Mouse (Mus musculus) myocyte (in vitro differentiated cells): ENCODE results near the gene Disc1. TPM values are rescaled to one million over a fixed set of nuclear protein-coding genes. Genes with fewer than 3 reads are reported as not detected.

Experiments used
- H3K27me3 ChIP-seq: one replicate; pipeline ENCODE4 v1.6.1; 2011; ENCODE audit not compliant: control insufficient read depth, insufficient read depth, insufficient read length
- H3K36me3 ChIP-seq: one replicate; pipeline ENCODE4 v1.6.1; 2011; ENCODE audit not compliant: control insufficient read depth, insufficient read depth
- H3K4me2 ChIP-seq: one replicate; pipeline ENCODE4 v1.6.1; 2011; ENCODE audit warnings: low read depth, control low read depth
- H3K4me3 ChIP-seq: one replicate; pipeline ENCODE4 v1.5.1; 2011; ENCODE audit warnings: mild to moderate bottlenecking, control low read depth, moderate library complexity
- H3K79me2 ChIP-seq: one replicate; pipeline ENCODE4 v1.6.1; 2011; ENCODE audit not compliant: control insufficient read depth, insufficient read depth
- H3ac ChIP-seq: one replicate; pipeline ENCODE4 v1.6.1; 2011; ENCODE audit not compliant: control insufficient read depth, insufficient read length
- CEBPB ChIP-seq: IDR thresholded peaks from 2 replicates; pipeline ENCODE4 v1.6.1; 2011; ENCODE audit warnings: mild to moderate bottlenecking, moderate library complexity; ENCODE audit not compliant: poor library complexity, insufficient read depth, severe bottlenecking
- E2F4 ChIP-seq: IDR thresholded peaks from one replicate; pipeline ENCODE4 v1.6.1; 2011; ENCODE audit warnings: mild to moderate bottlenecking, control low read depth, moderate library complexity; ENCODE audit not compliant: insufficient read depth
- MAX ChIP-seq: IDR thresholded peaks from one replicate; pipeline ENCODE4 v1.6.1; 2011; ENCODE audit warnings: low read depth, mild to moderate bottlenecking, control low read depth
- MYOD1 ChIP-seq, 3 experiments: IDR thresholded peaks; one replicate each; pipeline ENCODE4 v1.6.1; 2011; ENCODE audit warnings: control low read depth in 2 of 3, low read depth in 2 of 3, mild to moderate bottlenecking in 2 of 3, moderate library complexity in 1 of 3; ENCODE audit not compliant: insufficient read length in 2 of 3, control insufficient read depth in 1 of 3
- MYOG ChIP-seq, 3 experiments: IDR thresholded peaks; one replicate each; pipeline ENCODE4 v1.6.1; 2011; ENCODE audit warnings: control low read depth in 2 of 3, low read depth in 2 of 3, mild to moderate bottlenecking in 2 of 3; ENCODE audit not compliant: insufficient read length in 2 of 3, control insufficient read depth in 1 of 3, insufficient read depth in 1 of 3
- POLR2A ChIP-seq: IDR thresholded peaks from one replicate; pipeline ENCODE4 v1.6.1; 2011; ENCODE audit warnings: low read depth, mild to moderate bottlenecking, control low read depth, moderate library complexity; ENCODE audit not compliant: insufficient read length
- POLR2AphosphoS2 ChIP-seq: IDR thresholded peaks from one replicate; pipeline ENCODE4 v1.6.1; 2011; ENCODE audit warnings: low read depth, control low read depth; ENCODE audit not compliant: insufficient read length
- REST ChIP-seq: IDR thresholded peaks from one replicate; pipeline ENCODE4 v1.6.1; 2011; ENCODE audit warnings: mild to moderate bottlenecking, control low read depth, moderate library complexity; ENCODE audit not compliant: insufficient read depth, insufficient read length
- SRF ChIP-seq: IDR thresholded peaks from one replicate; pipeline ENCODE4 v1.6.1; 2011; ENCODE audit warnings: low read depth; ENCODE audit not compliant: control insufficient read depth, insufficient read length
- TCF12 ChIP-seq: IDR thresholded peaks from one replicate; pipeline ENCODE4 v1.6.1; 2011; ENCODE audit warnings: mild to moderate bottlenecking, control low read depth; ENCODE audit not compliant: poor library complexity, insufficient read depth, severe bottlenecking
- TCF3 ChIP-seq: IDR thresholded peaks from one replicate; pipeline ENCODE4 v1.6.1; 2011; ENCODE audit warnings: low read depth, control low read depth; ENCODE audit not compliant: insufficient read length
- USF1 ChIP-seq: IDR thresholded peaks from one replicate; pipeline ENCODE4 v1.6.1; 2011; ENCODE audit warnings: low read depth, mild to moderate bottlenecking, control low read depth, moderate library complexity
- polyA plus RNA-seq: library from polyadenylated mRNA; unstranded; fragments of >200 nt; fragmentation: generic; extraction: Trizol; gene quantifications from one replicate; pipeline ENCODE4 v1.2.1, GENCODE M21; 2012; ENCODE audit warnings: missing spikeins

The Disc1 gene
- polyA plus RNA-seq, 1 experiment = 0.06 TPM

- peak overlapping the region; percentile 99 for H3K4me2 ChIP-seq
- TF ChIP-seq TCF3 (no peak), SRF (no peak), REST (no peak), MYOG (IDR thresholded peaks at IDR 0.05; ENCODE audit: control insufficient read depth in 1 of 3, insufficient read depth in 1 of 3, insufficient read length in 2 of 3, low read depth in 2 of 3) (no peak), POLR2AphosphoS2 (no peak), POLR2A (no peak), MAX (no peak), E2F4 (no peak), MYOD1 (IDR thresholded peaks at IDR 0.05; ENCODE audit: control insufficient read depth in 1 of 3, insufficient read length in 2 of 3, low read depth in 2 of 3) (no peak), TCF12 (no peak), CEBPB (no peak), USF1 (no peak)
- H3K79me2 ChIP-seq = no peaks in the 10 kb centered on the region
- H3K27me3 ChIP-seq = no peaks in the 10 kb centered on the region
- peak overlapping the region; percentile 37 for H3K4me3 ChIP-seq
- no peaks in the 10 kb centered on the region for H3K36me3 ChIP-seq
- no peak overlapping the region for H3ac ChIP-seq
Measured at GRCm38 (mm10) chr8:125255006-125255685, 201.2 kb downstream of the Disc1 start.

- Histone ChIP-seq H3K27me3 (no peaks in the 10 kb centered on the region), H3K4me3 (no peak overlapping the region), H3K4me2 (no peak overlapping the region), H3ac (no peak overlapping the region), H3K36me3 (no peaks in the 10 kb centered on the region), H3K79me2 (no peaks in the 10 kb centered on the region)
- TF ChIP-seq CEBPB (no peak), MYOD1 (IDR thresholded peaks at IDR 0.05; ENCODE audit: control insufficient read depth in 1 of 3, insufficient read length in 2 of 3, low read depth in 2 of 3) (no peak), TCF12 (no peak), E2F4 (no peak), POLR2A (no peak), POLR2AphosphoS2 (no peak), SRF (no peak), TCF3 (no peak), USF1 (no peak), REST (no peak), MAX (no peak), MYOG (IDR thresholded peaks at IDR 0.05; ENCODE audit: control insufficient read depth in 1 of 3, insufficient read depth in 1 of 3, insufficient read length in 2 of 3, low read depth in 2 of 3) (no peak)
Measured at GRCm38 (mm10) chr8:125257660-125258059, 203.7 kb downstream of the Disc1 start.

- TF ChIP-seq MAX (no peak), TCF12 (no peak), CEBPB (no peak), REST (no peak), E2F4 (no peak), SRF (no peak), POLR2AphosphoS2 (no peak), USF1 (no peak), POLR2A (no peak), MYOG (IDR thresholded peaks at IDR 0.05; ENCODE audit: control insufficient read depth in 1 of 3, insufficient read depth in 1 of 3, insufficient read length in 2 of 3, low read depth in 2 of 3) (no peak), MYOD1 (IDR thresholded peaks at IDR 0.05; ENCODE audit: control insufficient read depth in 1 of 3, insufficient read length in 2 of 3, low read depth in 2 of 3) (no peak), TCF3 (no peak)
Measured at GRCm38 (mm10) chr8:125258806-125259500, 205.0 kb downstream of the Disc1 start.

GRCm38 (mm10) chr8:125268181-125268705 is 214.2 kb downstream of the Disc1 start:
- Histone ChIP-seq H3K27me3 (no peaks in the 10 kb centered on the region), H3K79me2 (no peaks in the 10 kb centered on the region), H3K4me3 (no peak overlapping the region), H3K4me2 (no peak overlapping the region), H3ac (no peak overlapping the region), H3K36me3 (no peaks in the 10 kb centered on the region)
- TF ChIP-seq USF1 = no peak
- TF ChIP-seq TCF12 = no peak
- no peak for TF ChIP-seq REST
- TF ChIP-seq POLR2AphosphoS2 = no peak
- no peak for TF ChIP-seq MYOD1 (IDR thresholded peaks at IDR 0.05; ENCODE audit: control insufficient read depth in 1 of 3, insufficient read length in 2 of 3, low read depth in 2 of 3)

More at GRCm38 (mm10) chr8:125258806-125259500, 205.0 kb downstream of the Disc1 start:
- no peak overlapping the region for H3K4me2 ChIP-seq
- no peaks in the 10 kb centered on the region for H3K27me3 ChIP-seq
- H3K36me3 ChIP-seq = no peaks in the 10 kb centered on the region
- H3ac ChIP-seq = no peak overlapping the region
- H3K79me2 ChIP-seq = no peaks in the 10 kb centered on the region
- H3K4me3 ChIP-seq = no peak overlapping the region
